Mouse (Mus musculus) limb, embryonic 15.5 days (tissue): ENCODE measurements around the gene Atp5g3. TPM values are rescaled to one million over a fixed set of nuclear protein-coding genes. Genes with fewer than 3 reads are reported as not detected.
"Not testable (repeated sequence)": the region's sequence is repeated elsewhere in the genome, so short reads cannot be mapped to it uniquely, and the experiment has no call there.

Source experiments
- ATAC-seq: fragments of 200-750 bp; cut with Nextera tagmentation; 2 replicates; pipeline ENCODE4 v1.8.0; 2017; ENCODE audit warnings: low read depth, moderate TSS enrichment; ENCODE audit not compliant: insufficient number of reproducible peaks, low FRiP score, low TSS enrichment
- H3K27ac ChIP-seq: fragments of 300-500 bp; sonication (generic); 2 replicates; pipeline ENCODE4 v1.5.1; 2015; ENCODE audit warnings: moderate library complexity, mild to moderate bottlenecking, inconsistent platforms
- H3K27me3 ChIP-seq: fragments of 300-500 bp; sonication (generic); 2 replicates; pipeline ENCODE4 v1.6.1; 2015; ENCODE audit warnings: inconsistent platforms
- H3K36me3 ChIP-seq: fragments of 300-500 bp; sonication (generic); 2 replicates; pipeline ENCODE4 v1.6.1; 2015; ENCODE audit warnings: inconsistent platforms
- H3K4me1 ChIP-seq: fragments of 300-500 bp; sonication (generic); 2 replicates; pipeline ENCODE4 v1.6.1; 2015; ENCODE audit warnings: inconsistent platforms
- H3K4me2 ChIP-seq: fragments of 300-500 bp; sonication (generic); 2 replicates; pipeline ENCODE4 v1.6.1; 2015; ENCODE audit warnings: mild to moderate bottlenecking, inconsistent platforms
- H3K4me3 ChIP-seq: fragments of 300-500 bp; sonication (generic); 2 replicates; pipeline ENCODE4 v1.5.1; 2015; ENCODE audit warnings: mild to moderate bottlenecking, inconsistent platforms
- H3K9ac ChIP-seq: fragments of 300-500 bp; sonication (generic); 2 replicates; pipeline ENCODE4 v1.6.1; 2015; ENCODE audit warnings: inconsistent platforms
- H3K9me3 ChIP-seq: fragments of 300-500 bp; sonication (generic); 2 replicates; pipeline ENCODE4 v1.6.1; 2016; ENCODE audit warnings: inconsistent platforms
- WGBS: fragments of 180-500 bp; shearing (Covaris S2); methylation state at CpG from one replicate; pipeline ENCODE4 v1.1.7; 2015; 5-methylcytosine and 5-hydroxymethylcytosine counted together
- polyA plus RNA-seq: library from polyadenylated mRNA; unstranded; fragments of >200 nt; fragmentation: Nextera tagmentation; extraction: Ambion mirVana; gene quantifications from 2 replicates; pipeline ENCODE4 v1.2.1, GENCODE M21; 2015

Gene Atp5g3
- polyA plus RNA-seq, 1 experiment from 2014 or later: 950 TPM

GRCm38 (mm10) chr2:73925539-73925938 is 14.4 kb upstream of the Atp5g3 start:
- H3K36me3 ChIP-seq: no peaks in the 10 kb centered on the region
- H3K4me1 ChIP-seq: 0 out of 2 replicates have a peak, but pooled peaks cover 4% of the 10 kb centered on the region
- H3K27me3 ChIP-seq: no peaks in the 10 kb centered on the region
- no peak overlapping the region for H3K27ac ChIP-seq
- H3K9ac ChIP-seq: no peak overlapping the region
- ATAC-seq: no peak
- 40% methylated on average over 3 of the region's 3 CpGs for WGBS
- no peak overlapping the region for H3K4me3 ChIP-seq
- H3K9me3 ChIP-seq: no peaks in the 10 kb centered on the region
- H3K4me2 ChIP-seq: no peak overlapping the region

GRCm38 (mm10) chr2:73925089-73925488 is 14.0 kb upstream of the Atp5g3 start:
- no peaks in the 10 kb centered on the region for H3K27me3 ChIP-seq
- H3K36me3 ChIP-seq: no peaks in the 10 kb centered on the region
- no peak overlapping the region for H3K27ac ChIP-seq
- H3K4me2 ChIP-seq: no peak overlapping the region
- peak; percentile 69; the same call in 1 of the 2 replicates for ATAC-seq
- no peaks in the 10 kb centered on the region for H3K9me3 ChIP-seq
- H3K4me1 ChIP-seq: 0 out of 2 replicates have a peak, but pooled peaks cover 4% of the 10 kb centered on the region
- no peak overlapping the region for H3K9ac ChIP-seq
- 11% methylated on average over 5 of the region's 5 CpGs for WGBS
- H3K4me3 ChIP-seq: no peak overlapping the region

GRCm38 (mm10) chr2:73919642-73920041 is 8.5 kb upstream of the Atp5g3 start:
- 0 out of 2 replicates have a peak, but pooled peaks cover 8% of the 10 kb centered on the region for H3K4me1 ChIP-seq
- peak; percentile 40; the same call in 1 of the 2 replicates for ATAC-seq
- 28% methylated on average over 7 of the region's 7 CpGs for WGBS
- no peak overlapping the region for H3K9ac ChIP-seq
- H3K9me3 ChIP-seq: no peaks in the 10 kb centered on the region
- H3K4me3 ChIP-seq: no peak overlapping the region
- H3K4me2 ChIP-seq: no peak overlapping the region
- no peaks in the 10 kb centered on the region for H3K36me3 ChIP-seq
- H3K27ac ChIP-seq: no peak overlapping the region; the same call in 1 of the 2 replicates
- H3K27me3 ChIP-seq: no peaks in the 10 kb centered on the region

- Histone ChIP-seq H3K4me2 (no peak overlapping the region), H3K9ac (no peak overlapping the region), H3K27ac (no peak overlapping the region), H3K36me3 (peaks cover 20% of the 10 kb centered on the region), H3K4me3 (no peak overlapping the region), H3K4me1 (peaks cover 8% of the 10 kb centered on the region), H3K9me3 (no peaks in the 10 kb centered on the region), H3K27me3 (no peaks in the 10 kb centered on the region)
- no peak for ATAC-seq
- 53% methylated on average over 3 of the region's 3 CpGs for WGBS
Observed at GRCm38 (mm10) chr2:73912264-73912663, 1.1 kb upstream of the Atp5g3 start.

GRCm38 (mm10) chr2:73910571-73911174 is 453 bp downstream of the Atp5g3 start:
- H3K9me3 ChIP-seq: no peaks in the 10 kb centered on the region
- H3K9ac ChIP-seq: peak overlapping the region; percentile 97
- ATAC-seq: peak; percentile 42; the same call in 1 of the 2 replicates
- peak overlapping the region; percentile 64 for H3K4me2 ChIP-seq
- peaks cover 28% of the 10 kb centered on the region for H3K36me3 ChIP-seq
- H3K27me3 ChIP-seq: no peaks in the 10 kb centered on the region
- peak overlapping the region; percentile 88 for H3K27ac ChIP-seq
- WGBS: under 1% methylated on average over 50 of the region's 50 CpGs
- peaks cover 8% of the 10 kb centered on the region for H3K4me1 ChIP-seq
- H3K4me3 ChIP-seq: peak overlapping the region; percentile 81

GRCm38 (mm10) chr2:73909116-73909515 is 2.0 kb downstream of the Atp5g3 start:
- Histone ChIP-seq H3K4me1 (peaks cover 8% of the 10 kb centered on the region), H3K4me2 (no peak overlapping the region), H3K27ac (no peak overlapping the region), H3K9me3 (no peaks in the 10 kb centered on the region), H3K9ac (no peak overlapping the region), H3K36me3 (peaks cover 28% of the 10 kb centered on the region), H3K27me3 (no peaks in the 10 kb centered on the region), H3K4me3 (no peak overlapping the region)
- no peak for ATAC-seq
- 86% methylated on average over 2 of the region's 2 CpGs for WGBS

- H3K4me3 ChIP-seq, H3K4me1 ChIP-seq, H3K27me3 ChIP-seq, H3K4me2 ChIP-seq, ATAC-seq, H3K9ac ChIP-seq, H3K9me3 ChIP-seq, H3K27ac ChIP-seq: not testable (repeated sequence)
- H3K36me3 ChIP-seq: peaks cover 28% of the 10 kb centered on the region
Observed at GRCm38 (mm10) chr2:73904679-73905078, 6.4 kb downstream of the Atp5g3 start.

- Histone ChIP-seq H3K9ac (no peak overlapping the region), H3K4me1 (no peaks in the 10 kb centered on the region), H3K9me3 (no peaks in the 10 kb centered on the region), H3K4me3 (no peak overlapping the region), H3K36me3 (peaks cover 21% of the 10 kb centered on the region), H3K27me3 (no peaks in the 10 kb centered on the region), H3K27ac (no peak overlapping the region), H3K4me2 (no peak overlapping the region)
- 85% methylated on average over 2 of the region's 2 CpGs for WGBS
- ATAC-seq: no peak
Observed at GRCm38 (mm10) chr2:73903536-73903935, 7.6 kb downstream of the Atp5g3 start.

- not testable (repeated sequence) for H3K4me3 ChIP-seq, H3K4me1 ChIP-seq, H3K27ac ChIP-seq, H3K27me3 ChIP-seq, ATAC-seq, H3K9ac ChIP-seq, H3K36me3 ChIP-seq, H3K4me2 ChIP-seq, H3K9me3 ChIP-seq
- 92% methylated on average over 3 of the region's 3 CpGs for WGBS
Observed at GRCm38 (mm10) chr2:73902328-73902727, 8.8 kb downstream of the Atp5g3 start.

- Histone ChIP-seq H3K9ac (no peak overlapping the region), H3K27me3 (no peaks in the 10 kb centered on the region), H3K27ac (no peak overlapping the region), H3K4me3 (no peak overlapping the region), H3K36me3 (no peaks in the 10 kb centered on the region), H3K9me3 (no peaks in the 10 kb centered on the region), H3K4me2 (no peak overlapping the region), H3K4me1 (no peaks in the 10 kb centered on the region)
- ATAC-seq: no peak
Observed at GRCm38 (mm10) chr2:73901169-73901568, 10.0 kb downstream of the Atp5g3 start.

GRCm38 (mm10) chr2:73900364-73900763 is 10.8 kb downstream of the Atp5g3 start:
- H3K9me3 ChIP-seq: no peaks in the 10 kb centered on the region
- H3K4me1 ChIP-seq: no peaks in the 10 kb centered on the region
- no peaks in the 10 kb centered on the region for H3K27me3 ChIP-seq
- no peak overlapping the region for H3K4me3 ChIP-seq
- no peaks in the 10 kb centered on the region for H3K36me3 ChIP-seq
- no peak for ATAC-seq
- no peak overlapping the region for H3K27ac ChIP-seq
- WGBS: 72% methylated on average over 1 of the region's 1 CpGs
- no peak overlapping the region for H3K4me2 ChIP-seq
- H3K9ac ChIP-seq: no peak overlapping the region

- not testable (repeated sequence) for H3K4me1 ChIP-seq, H3K4me3 ChIP-seq, H3K9ac ChIP-seq, H3K4me2 ChIP-seq, H3K27me3 ChIP-seq, H3K36me3 ChIP-seq, ATAC-seq, H3K9me3 ChIP-seq, H3K27ac ChIP-seq
- WGBS: 70% methylated on average over 4 of the region's 4 CpGs
Observed at GRCm38 (mm10) chr2:73896919-73897318, 14.2 kb downstream of the Atp5g3 start.
